Mouse (Mus musculus) heart, postnatal 14 days (tissue): Measurements from ENCODE around the gene Rcor1. TPM values are rescaled to one million over a fixed set of nuclear protein-coding genes. Genes with fewer than 3 reads are reported as not detected.

ENCODE experiments used
- DNase-seq, 2 experiments: peaks; one replicate each; pipeline ENCODE4 v3.0.0; 2021 to 2022
- intact Hi-C: fragments of 180-260 bp; cut with DNase I; formaldehyde crosslinking; loops from one replicate; pipeline ENCODE4 v1.15.1; 2025
- long read RNA-seq, 2 experiments: library from polyadenylated mRNA; stranded (forward); transcript quantifications; one replicate each; pipeline ENCODE4 v2.0.0; 2021
- total RNA-seq, 2 experiments: library from RNA; stranded (reverse); gene quantifications; 2 replicates each; pipeline ENCODE4 v1.2.3; 2021

Gene Rcor1
- total RNA-seq, result 10 to 100 TPM; 22.0 to 22.3 TPM
- long read RNA-seq, experiment 1, full-length matches to known transcripts, result 17 of 26 reads
- long read RNA-seq, experiment 1, partial matches to known transcripts, result 1 of 26 reads
- long read RNA-seq, experiment 1, other reads (novel, unspliced or antisense), result 8 of 26 reads
- long read RNA-seq, experiment 2, full-length matches to known transcripts, result 3 of 6 reads
- long read RNA-seq, experiment 2, partial matches to known transcripts, result 3 of 6 reads
- long read RNA-seq, experiment 2, other reads (novel, unspliced or antisense), result 0 of 6 reads

GRCm38 (mm10) chr12:111038976-111039612, at the start of gene Rcor1:
Rcor1 (plus strand) TSS chr12:111039351.
- intact Hi-C loops, result loop anchor here (2.0 kb wide), 1 partner anchor 46 kb away; no protein-coding TSS in a partner anchor
- DNase-seq, result peak; percentile 99

- intact Hi-C loops, result no loop called here
- DNase-seq, result no peak
Observed at GRCm38 (mm10) chr12:110989409-110989808, 49.7 kb upstream of the Rcor1 start.

DNA sequence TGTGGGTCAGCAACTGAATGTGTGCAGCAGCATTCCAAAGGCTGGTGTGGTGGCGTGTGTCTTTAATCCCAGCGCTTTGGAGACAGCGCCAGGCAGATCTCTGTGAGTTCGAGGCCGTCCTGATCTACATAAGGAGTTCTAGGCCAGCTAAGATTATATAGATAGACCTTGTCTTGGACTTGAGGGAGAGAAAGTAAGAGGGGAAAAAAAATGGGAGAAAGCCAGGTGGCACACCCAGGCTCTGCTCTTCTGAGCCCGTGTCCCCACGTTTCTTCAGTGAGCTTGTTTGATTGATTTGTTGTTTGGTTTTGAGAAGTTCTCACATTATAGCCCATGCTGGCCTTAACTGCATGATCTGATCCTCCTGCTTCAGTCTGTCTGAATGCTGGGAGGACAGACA, 48.7 kb upstream of the Rcor1 start:
- intact Hi-C loops, result no loop called here
- no peak for DNase-seq

DNA sequence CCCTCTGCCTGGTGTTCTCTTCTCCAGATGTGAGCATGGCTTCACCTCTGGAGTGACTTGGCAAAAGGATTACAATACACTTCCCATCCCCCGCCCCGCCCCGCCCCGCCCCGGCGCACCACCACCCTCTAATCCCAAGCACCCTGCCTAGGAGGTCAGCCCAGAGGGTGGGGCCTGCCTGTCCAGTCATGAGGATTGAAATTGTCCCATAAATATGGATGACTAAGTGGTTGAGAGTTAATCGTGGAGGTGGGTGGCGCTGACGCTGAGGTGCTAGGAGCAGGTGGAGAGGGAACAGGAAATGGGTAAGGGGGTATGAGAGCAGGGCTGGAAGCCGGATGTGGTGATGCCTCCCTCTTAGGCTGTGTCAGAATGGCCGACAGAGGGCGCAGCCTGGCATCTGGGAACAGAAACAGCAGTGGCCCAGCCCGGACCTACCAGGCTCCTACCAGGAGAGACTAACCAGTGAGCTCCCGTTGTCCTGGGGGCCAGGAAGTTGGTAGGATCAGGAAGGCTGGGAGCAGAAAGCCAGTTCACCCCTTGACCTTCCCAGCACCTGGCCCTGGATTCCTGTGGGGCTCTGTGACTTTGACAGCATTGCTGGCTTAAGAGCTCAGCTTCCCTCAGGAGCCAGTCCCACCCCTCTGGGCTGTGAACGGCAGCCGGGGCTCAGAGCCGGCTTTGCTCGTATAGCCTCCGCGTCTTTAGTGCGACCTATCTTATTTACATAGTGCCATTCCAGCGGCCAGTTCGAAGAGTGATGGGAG, 47.6 kb upstream of the Rcor1 start:
- peak; percentile 76 to 79 for DNase-seq
- intact Hi-C loops, result loop anchor here (1.0 to 2.0 kb wide), 2 partner anchors 47 to 55 kb away; partner anchors contain the start of gene Rcor1

GRCm38 (mm10) chr12:110992128-110992553, 47.0 kb upstream of the Rcor1 start:
- DNase-seq, result peak; percentile 94 to 97
- intact Hi-C loops, result loop anchor here (1.0 to 2.0 kb wide), 2 partner anchors 47 to 56 kb away; partner anchors contain the start of gene Rcor1

DNA sequence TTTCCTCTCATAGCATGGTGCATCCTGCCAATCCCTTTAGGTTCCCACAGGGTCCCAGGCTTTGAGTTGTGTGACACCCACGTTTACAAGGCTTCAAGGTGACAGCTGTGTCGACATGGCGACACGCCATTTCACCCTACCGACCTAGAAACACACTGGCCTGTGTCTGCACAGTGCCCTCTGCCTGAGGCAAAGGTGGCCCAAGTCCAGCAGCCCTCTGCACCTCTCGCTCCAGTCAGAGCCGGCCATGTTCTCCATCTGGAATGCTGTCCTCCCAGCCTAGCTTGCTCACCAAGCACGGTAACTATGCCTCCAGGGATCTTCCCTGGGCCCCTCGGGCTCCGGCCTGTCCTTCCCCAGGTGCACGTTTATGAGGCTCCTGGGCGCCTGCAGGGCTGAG, 46.4 kb upstream of the Rcor1 start:
- intact Hi-C loops, result loop anchor here (1.0 to 2.0 kb wide), 2 partner anchors 46 to 56 kb away; partner anchors contain the start of gene Rcor1
- DNase-seq, result no peak

GRCm38 (mm10) chr12:110993226-110993625, 45.9 kb upstream of the Rcor1 start:
- intact Hi-C loops, result loop anchor here (2.0 kb wide), 1 partner anchor 46 kb away; the partner anchor contains the start of gene Rcor1
- no peak for DNase-seq

- no peak for DNase-seq
- intact Hi-C loops, result no loop called here
Observed at GRCm38 (mm10) chr12:110994666-110995065, 44.5 kb upstream of the Rcor1 start.

DNA sequence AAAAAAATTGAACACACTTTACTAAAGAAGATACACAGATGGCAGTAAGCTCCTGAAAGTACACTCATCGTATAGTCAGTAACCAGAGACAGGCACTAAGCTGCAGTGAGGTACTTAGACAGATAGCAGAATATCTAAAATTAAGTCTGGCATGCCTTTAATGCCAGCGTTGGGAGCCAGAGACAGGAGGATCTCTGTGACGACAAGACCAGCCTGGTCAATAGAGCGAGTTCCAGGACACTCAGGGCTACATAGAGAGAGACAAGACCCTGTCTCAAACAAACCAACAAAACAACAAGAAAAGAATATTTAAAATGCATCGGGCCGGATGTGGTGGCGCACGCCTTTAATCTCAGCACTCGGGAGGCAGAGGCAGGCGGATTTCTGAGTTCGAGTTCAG, 41.1 kb upstream of the Rcor1 start:
- no peak for DNase-seq
- intact Hi-C loops, result no loop called here

DNA sequence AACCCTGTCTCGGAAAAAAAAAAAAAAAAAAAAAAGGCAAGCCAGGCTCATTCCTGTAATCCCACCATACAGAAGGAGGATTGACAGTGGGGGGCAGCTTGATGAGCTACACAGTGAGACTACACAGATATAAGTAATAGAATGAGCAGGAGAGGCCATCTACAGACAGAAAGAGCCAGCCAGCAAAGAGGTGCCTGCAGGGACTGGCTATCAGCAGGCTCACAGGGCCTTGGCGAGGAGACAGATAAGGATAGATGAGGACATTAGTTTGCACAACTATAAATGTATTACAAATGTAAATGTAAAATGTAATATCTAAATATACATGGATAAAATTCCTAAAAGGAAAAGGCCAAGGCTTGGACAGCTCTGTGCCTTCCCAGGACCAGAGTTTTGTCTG, 39.3 kb upstream of the Rcor1 start:
- intact Hi-C loops, result no loop called here
- DNase-seq, result no peak

DNA sequence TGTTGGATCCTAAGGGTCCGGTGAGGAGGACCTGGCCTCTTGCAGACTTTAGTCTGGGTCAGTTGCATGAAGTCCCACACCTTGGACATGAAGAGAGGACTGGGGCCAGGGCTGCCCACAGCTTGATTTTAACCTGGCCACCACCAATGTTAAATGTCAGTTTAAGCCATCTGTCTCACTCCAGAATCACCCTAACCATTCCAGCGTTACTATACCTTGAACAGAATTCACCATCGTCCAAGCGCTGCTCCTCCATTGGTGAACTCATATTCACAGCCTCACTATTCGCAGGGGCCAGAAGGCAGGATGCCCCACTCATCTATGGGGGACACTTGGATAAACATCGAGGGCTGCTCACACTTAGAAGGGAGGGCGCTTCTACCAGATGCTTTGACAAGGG, 38.2 kb upstream of the Rcor1 start:
- DNase-seq, result no peak
- intact Hi-C loops, result no loop called here

- intact Hi-C loops, result no loop called here
- DNase-seq, result no peak
Observed at GRCm38 (mm10) chr12:111004142-111004541, 35.0 kb upstream of the Rcor1 start.

DNA sequence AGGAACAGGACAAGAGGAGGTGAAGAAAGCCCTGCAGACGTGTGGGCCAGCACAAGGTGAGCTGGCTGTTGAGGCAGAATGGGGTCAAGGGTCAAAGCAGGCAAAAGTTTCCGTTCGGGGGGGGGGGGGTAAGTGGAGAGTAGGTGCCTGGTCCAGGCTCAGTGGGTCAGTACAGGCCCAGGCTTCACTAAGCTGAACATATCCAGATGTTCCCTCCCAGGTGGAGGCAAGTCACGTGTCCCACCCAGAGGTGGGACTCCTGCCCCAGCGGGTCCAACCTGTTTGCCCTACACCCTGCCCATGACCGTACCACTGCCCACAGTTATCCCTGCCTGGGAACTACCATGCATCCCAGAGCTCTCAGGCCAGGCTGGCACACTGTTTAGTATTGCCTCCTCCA, 33.3 kb upstream of the Rcor1 start:
- no peak for DNase-seq
- intact Hi-C loops, result no loop called here

DNA sequence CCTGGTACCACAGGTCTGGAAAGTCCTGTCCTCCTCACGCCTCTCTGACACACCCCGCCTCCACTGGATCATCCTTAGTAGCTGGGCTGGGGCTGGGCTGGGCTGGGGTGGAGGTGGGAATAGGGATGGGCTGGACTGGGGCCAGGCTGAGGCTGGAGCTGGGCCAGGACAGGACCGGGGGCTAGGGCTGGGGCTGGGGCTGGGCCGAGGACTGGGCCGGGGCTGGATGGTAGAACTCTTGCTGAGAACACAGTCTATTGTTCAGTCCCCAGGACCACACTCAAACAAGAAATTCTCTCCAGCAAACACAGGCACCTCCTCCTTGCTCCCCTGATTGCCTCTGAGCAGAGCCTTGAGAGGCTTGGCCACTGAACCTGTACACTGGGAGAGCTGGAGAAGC, 32.8 kb upstream of the Rcor1 start:
- no peak for DNase-seq
- intact Hi-C loops, result no loop called here

DNA sequence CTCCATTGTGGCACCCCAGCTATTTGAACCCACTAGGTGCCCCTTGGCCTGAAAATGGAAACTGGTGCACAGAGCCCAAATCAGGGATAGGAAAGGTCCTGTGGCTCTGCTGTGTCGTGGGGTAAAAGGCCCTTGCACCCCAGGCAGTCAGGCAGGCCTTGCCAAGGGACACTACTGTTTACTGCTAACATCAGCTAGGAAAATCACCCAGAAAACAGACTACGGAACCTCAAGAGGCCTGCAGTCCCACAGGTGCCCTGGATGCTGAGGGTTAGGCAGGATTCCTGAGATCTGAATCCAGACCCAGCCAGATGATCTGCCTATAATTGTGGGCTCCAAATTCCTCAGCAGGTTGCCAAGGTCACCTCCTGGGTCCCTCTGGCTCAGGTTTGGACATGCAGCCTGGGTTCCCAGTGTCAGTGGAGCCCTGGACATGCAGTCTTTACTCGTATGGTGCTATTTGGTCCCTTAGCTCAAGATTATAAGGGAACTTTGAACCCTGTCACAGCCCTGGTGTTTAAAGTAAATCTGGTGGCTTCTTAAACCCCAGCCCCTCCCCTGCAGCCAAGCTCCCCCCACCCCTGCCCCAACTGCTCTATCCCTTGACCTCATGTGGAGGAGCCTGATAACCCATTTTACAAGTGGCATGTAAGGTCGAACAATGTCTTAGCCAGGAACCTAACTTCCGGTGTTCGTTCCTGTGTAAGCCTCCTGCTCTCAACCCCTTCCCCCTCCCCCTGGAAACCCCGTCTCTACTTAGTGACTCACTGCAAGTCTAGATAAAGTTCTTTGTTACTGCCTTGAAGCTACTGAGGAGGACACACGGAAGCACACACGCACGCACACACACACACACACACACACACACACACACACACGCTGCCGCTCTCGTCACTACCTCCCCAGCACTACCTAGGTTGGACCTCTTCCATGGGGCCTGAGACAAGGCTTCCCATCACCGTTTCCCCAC, 31.7 kb upstream of the Rcor1 start:
- intact Hi-C loops, result no loop called here
- peak in 1 of 2 experiments; percentile 64 for DNase-seq

GRCm38 (mm10) chr12:111008500-111009490, 30.4 kb upstream of the Rcor1 start:
- intact Hi-C loops, result no loop called here
- DNase-seq, result no peak

- intact Hi-C loops, result no loop called here
- DNase-seq, result no peak
Observed at GRCm38 (mm10) chr12:111009615-111010257, 29.4 kb upstream of the Rcor1 start.

- DNase-seq, result no peak
- intact Hi-C loops, result no loop called here
Observed at GRCm38 (mm10) chr12:111016807-111017206, 22.3 kb upstream of the Rcor1 start.
